Mouse (Mus musculus): ENCODE measurements at regions not wholly inside any gene's neighbourhood (a gene's known extent, or its start where the extent isn't known, plus 50 kb on each side); places are given as distances from the start of the nearest gene placed in this dataset.

DNA sequence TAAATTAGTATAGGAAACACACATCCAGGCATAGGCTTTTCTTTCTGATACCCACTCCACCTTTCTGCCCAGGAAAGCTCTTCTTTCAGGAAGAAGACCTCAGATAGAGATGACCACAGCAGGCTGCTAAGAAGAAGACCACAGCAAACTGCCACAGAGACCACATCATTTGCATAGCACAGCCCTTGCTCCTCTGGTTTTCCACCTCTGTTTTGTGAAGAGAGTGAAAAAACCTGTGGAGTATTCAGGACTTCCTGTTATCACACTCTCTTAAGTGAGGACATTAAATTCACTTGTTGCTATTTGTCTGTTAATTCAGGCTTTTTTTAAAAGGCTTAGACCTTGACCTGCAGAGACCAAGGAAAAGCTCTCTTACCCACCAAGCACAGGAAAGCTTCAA, 294.7 kb upstream of the Rnaseh2b start:
- TF ChIP-seq MAX (IDR thresholded peaks at IDR 0.05; ENCODE audit: low read length) = no peak
- no peak for TF ChIP-seq SIN3A (IDR thresholded peaks at IDR 0.05; ENCODE audit: low read length)
- no peak for TF ChIP-seq POLR2AphosphoS5 (IDR thresholded peaks at IDR 0.05; ENCODE audit: borderline replicate concordance, low read depth, low read length)
- H3K27ac ChIP-seq (ENCODE audit: control insufficient read depth, low read depth, low read length) = no peak overlapping the region
- H3K27me3 ChIP-seq (ENCODE audit: control insufficient read depth in 1 of 2, insufficient read depth in 2 of 2, low read length in 2 of 2) = peaks cover 0 to 3% of the 10 kb centered on the region in 2 experiments; a peak in 1 of 4 replicates
- DNase-seq (ENCODE audit: low read depth, low spot score) = no peak
- no peak overlapping the region for H3K4me3 ChIP-seq (ENCODE audit: control insufficient read depth in 1 of 2, insufficient read depth in 1 of 2, low read depth in 2 of 2, low read length in 2 of 2)
- no peaks in the 10 kb centered on the region for H3K36me3 ChIP-seq (ENCODE audit: control insufficient read depth in 1 of 2, insufficient read depth in 2 of 2, low read length in 2 of 2)
- no peaks in the 10 kb centered on the region for H3K4me1 ChIP-seq (ENCODE audit: control insufficient read depth in 1 of 2, insufficient read depth in 2 of 2, low read length in 2 of 2)
- no peaks in the 10 kb centered on the region for H3K9me3 ChIP-seq (replicated peaks; ENCODE audit: insufficient read depth, low read length)
- no peak overlapping the region for H3K9ac ChIP-seq (ENCODE audit: control insufficient read depth, low read depth, low read length, poor library complexity, severe bottlenecking)
- H3K79me2 ChIP-seq (ENCODE audit: control insufficient read depth, insufficient read depth, low read length, poor library complexity) = no peaks in the 10 kb centered on the region

DNA sequence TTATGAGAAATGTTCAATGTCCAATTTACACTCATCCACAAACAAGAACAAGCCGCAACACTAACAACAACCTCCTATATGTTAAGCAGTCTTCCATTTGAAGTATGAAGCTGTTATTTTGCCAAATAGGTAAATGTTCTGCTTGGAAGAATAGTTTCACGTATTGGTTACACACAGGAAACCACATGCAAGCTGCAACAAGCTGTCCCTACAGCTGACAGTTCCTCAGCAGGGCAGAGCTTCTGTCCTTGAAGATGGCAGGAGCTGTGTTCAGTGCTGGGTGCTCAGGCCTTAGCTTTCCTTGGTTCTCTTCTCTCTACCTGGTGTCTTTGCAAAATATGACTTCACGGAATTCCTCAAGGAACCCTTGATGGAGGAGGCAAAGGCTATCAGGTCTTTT, 294.1 kb upstream of the Rnaseh2b start:
- DNase-seq (ENCODE audit: low read depth, low spot score) = no peak
- H3K4me3 ChIP-seq (ENCODE audit: control insufficient read depth in 1 of 2, insufficient read depth in 1 of 2, low read depth in 2 of 2, low read length in 2 of 2) = no peak overlapping the region
- no peaks in the 10 kb centered on the region for H3K79me2 ChIP-seq (ENCODE audit: control insufficient read depth, insufficient read depth, low read length, poor library complexity)
- H3K9ac ChIP-seq (ENCODE audit: control insufficient read depth, low read depth, low read length, poor library complexity, severe bottlenecking) = no peak overlapping the region
- TF ChIP-seq USF2 (IDR thresholded peaks at IDR 0.05; ENCODE audit: borderline replicate concordance in 1 of 2, insufficient read depth in 1 of 2, low read depth in 1 of 2, low read length in 2 of 2) = no peak
- no peak for TF ChIP-seq UBTF (IDR thresholded peaks at IDR 0.05; ENCODE audit: borderline replicate concordance, insufficient read depth, low read depth, low read length)
- no peak for TF ChIP-seq TCF12 (IDR thresholded peaks at IDR 0.05; ENCODE audit: low read depth, low read length)
- TF ChIP-seq CHD2 (IDR thresholded peaks at IDR 0.05; ENCODE audit: low read length) = no peak
- no peak for TF ChIP-seq MAZ (IDR thresholded peaks at IDR 0.05; ENCODE audit: low read depth, low read length)
- no peak for TF ChIP-seq RAD21 (IDR thresholded peaks at IDR 0.05; ENCODE audit: low read depth, low read length)
- no peak for TF ChIP-seq CTCF (IDR thresholded peaks at IDR 0.05 in 2 of 3, conservative IDR thresholded peaks at IDR 0.05 in 1 of 3; ENCODE audit: control insufficient read depth in 1 of 3, insufficient read depth in 1 of 3, low read depth in 2 of 3, low read length in 3 of 3, poor library complexity in 1 of 3, severe bottlenecking in 1 of 3)
- no peak for TF ChIP-seq EP300 (IDR thresholded peaks at IDR 0.05; ENCODE audit: low read depth in 1 of 2, low read length in 2 of 2)
- TF ChIP-seq MYB (IDR thresholded peaks at IDR 0.05; ENCODE audit: low read depth, low read length) = no peak
- no peak for TF ChIP-seq KAT2A (conservative IDR thresholded peaks at IDR 0.05; ENCODE audit: low read depth, low read length)
- H3K9me3 ChIP-seq (replicated peaks; ENCODE audit: insufficient read depth, low read length) = no peaks in the 10 kb centered on the region
- H3K27ac ChIP-seq (ENCODE audit: control insufficient read depth, low read depth, low read length) = no peak overlapping the region
- peaks cover 0 to 3% of the 10 kb centered on the region in 2 experiments; a peak in 1 of 4 replicates for H3K27me3 ChIP-seq (ENCODE audit: control insufficient read depth in 1 of 2, insufficient read depth in 2 of 2, low read length in 2 of 2)
- H3K4me1 ChIP-seq (ENCODE audit: control insufficient read depth in 1 of 2, insufficient read depth in 2 of 2, low read length in 2 of 2) = no peaks in the 10 kb centered on the region
- H3K36me3 ChIP-seq (ENCODE audit: control insufficient read depth in 1 of 2, insufficient read depth in 2 of 2, low read length in 2 of 2) = no peaks in the 10 kb centered on the region

DNA sequence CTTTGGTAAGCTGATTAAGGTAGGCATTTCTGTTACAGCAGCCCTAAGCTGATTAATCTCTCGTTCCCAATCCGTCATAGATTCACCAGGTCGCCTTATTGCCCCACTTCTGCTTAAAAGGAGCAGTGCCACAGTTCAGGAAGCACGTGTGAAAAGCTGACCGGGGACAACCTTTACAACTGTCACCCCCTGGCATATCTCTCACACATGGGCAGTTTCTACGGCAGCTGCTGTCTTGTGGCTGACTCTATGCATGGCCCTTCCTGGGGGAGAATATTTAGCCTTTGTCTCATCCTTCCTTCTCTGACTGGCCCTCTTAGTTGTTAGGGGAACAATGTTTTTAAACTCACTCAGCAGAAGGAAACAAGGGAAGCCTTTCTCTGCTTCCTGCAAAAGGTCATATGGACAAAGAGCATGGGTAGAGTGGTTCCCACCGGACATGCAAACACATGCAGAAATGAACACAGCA, 290.9 kb upstream of the Rnaseh2b start:
- H3K79me2 ChIP-seq (ENCODE audit: control insufficient read depth, insufficient read depth, low read length, poor library complexity) = no peaks in the 10 kb centered on the region
- peaks cover 0 to 3% of the 10 kb centered on the region in 2 experiments; a peak in 1 of 4 replicates for H3K27me3 ChIP-seq (ENCODE audit: control insufficient read depth in 1 of 2, insufficient read depth in 2 of 2, low read length in 2 of 2)
- no peak overlapping the region for H3K9ac ChIP-seq (ENCODE audit: control insufficient read depth, low read depth, low read length, poor library complexity, severe bottlenecking)
- no peak overlapping the region for H3K4me3 ChIP-seq (ENCODE audit: control insufficient read depth in 1 of 2, insufficient read depth in 1 of 2, low read depth in 2 of 2, low read length in 2 of 2)
- TF ChIP-seq ELF1 (IDR thresholded peaks at IDR 0.05; ENCODE audit: low read depth, low read length) (no peak), NRF1 (IDR thresholded peaks at IDR 0.05; ENCODE audit: insufficient read depth, low read depth, low read length, poor library complexity, severe bottlenecking) (no peak), SMC3 (IDR thresholded peaks at IDR 0.05; ENCODE audit: low read depth, low read length) (no peak), CTCF (IDR thresholded peaks at IDR 0.05 in 2 of 3, conservative IDR thresholded peaks at IDR 0.05 in 1 of 3; ENCODE audit: control insufficient read depth in 1 of 3, insufficient read depth in 1 of 3, low read depth in 2 of 3, low read length in 3 of 3, poor library complexity in 1 of 3, severe bottlenecking in 1 of 3) (no peak), JUND (IDR thresholded peaks at IDR 0.05; ENCODE audit: low read depth, low read length) (no peak)
- H3K36me3 ChIP-seq (ENCODE audit: control insufficient read depth in 1 of 2, insufficient read depth in 2 of 2, low read length in 2 of 2) = no peaks in the 10 kb centered on the region
- no peaks in the 10 kb centered on the region for H3K9me3 ChIP-seq (replicated peaks; ENCODE audit: insufficient read depth, low read length)
- no peaks in the 10 kb centered on the region for H3K4me1 ChIP-seq (ENCODE audit: control insufficient read depth in 1 of 2, insufficient read depth in 2 of 2, low read length in 2 of 2)
- H3K27ac ChIP-seq (ENCODE audit: control insufficient read depth, low read depth, low read length) = no peak overlapping the region
- no peak for DNase-seq (ENCODE audit: low read depth, low spot score)

All from MEL (cell line).